Mouse (Mus musculus): ENCODE data around the gene Slc23a4.

DNA sequence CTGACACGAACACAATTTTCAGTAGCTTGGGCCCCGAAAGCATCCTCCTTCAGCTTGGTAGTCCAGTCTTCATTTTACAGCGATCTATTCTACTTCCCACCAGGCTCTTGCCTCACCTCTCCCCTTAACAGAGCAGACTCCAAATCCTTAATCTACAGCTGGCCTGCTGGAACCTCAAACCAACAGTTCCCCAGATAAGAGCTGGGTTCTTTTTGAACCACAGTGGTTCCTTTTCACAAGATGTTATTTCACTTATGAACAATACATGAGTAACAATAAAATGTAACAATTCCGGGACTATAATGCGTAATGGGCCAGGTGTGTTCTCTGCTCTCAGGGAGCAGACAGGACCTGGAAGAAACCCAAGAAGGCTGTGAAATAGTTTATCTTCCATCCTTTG is 28.4 kb upstream of the Slc23a4 start:
- TF ChIP-seq CTCF (IDR thresholded peaks at IDR 0.05; ENCODE audit: low read depth, low read length) (no peak), POLR2A (IDR thresholded peaks at IDR 0.05; ENCODE audit: borderline replicate concordance, low read depth, low read length) (no peak)
